Mouse (Mus musculus) CH12.LX (cell line): ENCODE results near the gene Fam3c. TPM values are rescaled to one million over a fixed set of nuclear protein-coding genes. Genes with fewer than 3 reads are reported as not detected.
A peak's percentile ranks its signal among the peaks of the same experiment; 100 is the strongest.

ENCODE experiments used
- DNase-seq: peaks from one replicate; pipeline ENCODE4 v3.0.0-alpha.2; 2013; ENCODE audit errors: extremely low read depth
- H3K27ac ChIP-seq: 2 replicates; pipeline ENCODE4 v1.5.1; 2012; ENCODE audit warnings: low read depth, mild to moderate bottlenecking, control low read depth, moderate library complexity; ENCODE audit not compliant: insufficient read depth
- H3K27me3 ChIP-seq: replicated peaks from 2 replicates; pipeline ENCODE3; 2012; ENCODE audit warnings: inconsistent platforms
- H3K36me3 ChIP-seq, 2 experiments: replicated peaks in 1 of 2; 2 replicates each; pipeline versions ENCODE3 to v1.6.1; 2012; ENCODE audit warnings: inconsistent platforms in 1 of 2, low read length in 1 of 2, mild to moderate bottlenecking in 1 of 2, mixed read lengths in 1 of 2, moderate library complexity in 1 of 2; ENCODE audit not compliant: control insufficient read depth in 1 of 2, insufficient read depth in 1 of 2
- H3K4me1 ChIP-seq, 2 experiments: 2 replicates each; pipeline ENCODE4 v1.6.1; 2012; ENCODE audit warnings: inconsistent platforms in 1 of 2, moderate library complexity in 1 of 2; ENCODE audit not compliant: insufficient read depth in 2 of 2, control insufficient read depth in 1 of 2
- H3K4me2 ChIP-seq: 2 replicates; pipeline ENCODE4 v1.6.1; 2012; ENCODE audit warnings: low read depth, mild to moderate bottlenecking, control low read depth; ENCODE audit not compliant: poor library complexity, insufficient read depth, severe bottlenecking
- H3K4me3 ChIP-seq, 3 experiments: fragments of 150-350 bp in 1 of 3; sonication (generic) in 1 of 3; replicated peaks in 1 of 3; 2 replicates each; pipeline versions ENCODE3 to v1.5.1; 2011 to 2012; ENCODE audit warnings: low read depth in 2 of 3, low read length in 2 of 3, mild to moderate bottlenecking in 2 of 3, moderate library complexity in 2 of 3, control low read depth in 1 of 3, improper control_type of control experiment in 1 of 3, inconsistent platforms in 1 of 3, mixed read lengths in 1 of 3; ENCODE audit not compliant: poor library complexity in 1 of 3
- H3K79me2 ChIP-seq: replicated peaks from 2 replicates; pipeline ENCODE4 v1.6.1; 2012; ENCODE audit warnings: mild to moderate bottlenecking, moderate library complexity; ENCODE audit not compliant: control insufficient read depth, poor library complexity, insufficient read depth, severe bottlenecking; ENCODE audit errors: extremely low read depth
- H3K9ac ChIP-seq: 2 replicates; pipeline ENCODE4 v1.6.1; 2012; ENCODE audit warnings: low read depth, mild to moderate bottlenecking, control low read depth, moderate library complexity; ENCODE audit not compliant: insufficient read depth
- H3K9me3 ChIP-seq: replicated peaks from 2 replicates; pipeline ENCODE3; 2012; ENCODE audit warnings: low read length, inconsistent platforms, mixed read lengths
- BHLHE40 ChIP-seq: IDR thresholded peaks from 2 replicates; pipeline ENCODE4 v1.6.1; 2011; ENCODE audit warnings: mild to moderate bottlenecking, low read depth, low read length, improper control_type of control experiment
- CHD1 ChIP-seq: IDR thresholded peaks from 2 replicates; pipeline ENCODE4 v1.6.1; 2012; ENCODE audit warnings: low read depth, low read length, improper control_type of control experiment, inconsistent platforms
- CHD2 ChIP-seq: IDR thresholded peaks from 2 replicates; pipeline ENCODE4 v1.6.1; 2011; ENCODE audit warnings: low read length, improper control_type of control experiment
- CTCF ChIP-seq, 2 experiments: IDR thresholded peaks in 1 of 2; conservative IDR thresholded peaks in 1 of 2; 2 replicates each; pipeline ENCODE4 v1.5.1; 2011 to 2012; ENCODE audit warnings: low read depth in 2 of 2, low read length in 2 of 2, improper control_type of control experiment in 1 of 2, inconsistent platforms in 1 of 2, mild to moderate bottlenecking in 1 of 2, moderate library complexity in 1 of 2
- E2F4 ChIP-seq: IDR thresholded peaks from 2 replicates; pipeline ENCODE4 v1.6.1; 2011; ENCODE audit warnings: low read depth, low read length, improper control_type of control experiment; ENCODE audit not compliant: insufficient replicate concordance
- ELF1 ChIP-seq: IDR thresholded peaks from 2 replicates; pipeline ENCODE4 v1.6.1; 2014; ENCODE audit warnings: low read depth, mild to moderate bottlenecking, inconsistent platforms, low read length, improper control_type of control experiment
- EP300 ChIP-seq: IDR thresholded peaks from 2 replicates; pipeline ENCODE4 v1.6.1; 2011; ENCODE audit warnings: low read length, improper control_type of control experiment
- ETS1 ChIP-seq: conservative IDR thresholded peaks from 2 replicates; pipeline ENCODE4 v1.6.1; 2012; ENCODE audit warnings: low read depth, mild to moderate bottlenecking, inconsistent platforms, low read length, improper control_type of control experiment, moderate library complexity
- GABPA ChIP-seq: IDR thresholded peaks from 2 replicates; pipeline ENCODE4 v1.6.1; 2012; ENCODE audit warnings: low read depth, low read length, improper control_type of control experiment, inconsistent platforms; ENCODE audit not compliant: insufficient replicate concordance
- HCFC1 ChIP-seq: IDR thresholded peaks from 2 replicates; pipeline ENCODE4 v1.6.1; 2012; ENCODE audit warnings: low read depth, mild to moderate bottlenecking, inconsistent platforms, low read length, improper control_type of control experiment
- IRF4 ChIP-seq: IDR thresholded peaks from 2 replicates; pipeline ENCODE4 v1.6.1; 2014; ENCODE audit warnings: low read depth, mild to moderate bottlenecking, inconsistent platforms, low read length, improper control_type of control experiment
- JUN ChIP-seq: IDR thresholded peaks from 2 replicates; pipeline ENCODE4 v1.6.1; 2011; ENCODE audit warnings: low read depth, mild to moderate bottlenecking, low read length, improper control_type of control experiment, moderate library complexity; ENCODE audit not compliant: insufficient read depth
- JUND ChIP-seq: conservative IDR thresholded peaks from 2 replicates; pipeline ENCODE4 v1.6.1; 2011; ENCODE audit warnings: low read depth, low read length, improper control_type of control experiment
- KAT2A ChIP-seq: IDR thresholded peaks from 2 replicates; pipeline ENCODE4 v1.6.1; 2012; ENCODE audit warnings: low read length, improper control_type of control experiment, inconsistent platforms; ENCODE audit not compliant: insufficient replicate concordance
- MAFK ChIP-seq: IDR thresholded peaks from 2 replicates; pipeline ENCODE4 v1.6.1; 2011; ENCODE audit warnings: low read length, improper control_type of control experiment; ENCODE audit not compliant: insufficient replicate concordance
- MAZ ChIP-seq: IDR thresholded peaks from 2 replicates; pipeline ENCODE4 v1.6.1; 2012; ENCODE audit warnings: low read depth, mild to moderate bottlenecking, inconsistent platforms, low read length, improper control_type of control experiment, moderate library complexity
- MEF2A ChIP-seq: IDR thresholded peaks from 2 replicates; pipeline ENCODE4 v1.6.1; 2014; ENCODE audit warnings: low read depth, mild to moderate bottlenecking, inconsistent platforms, low read length, improper control_type of control experiment, borderline replicate concordance
- MXI1 ChIP-seq: IDR thresholded peaks from 2 replicates; pipeline ENCODE4 v1.6.1; 2011; ENCODE audit warnings: mild to moderate bottlenecking, low read depth, low read length, improper control_type of control experiment
- MYC ChIP-seq: IDR thresholded peaks from 2 replicates; pipeline ENCODE4 v1.6.1; 2011; ENCODE audit warnings: low read depth, mild to moderate bottlenecking, improper control_type of control experiment, low read length
- NELFE ChIP-seq: IDR thresholded peaks from 2 replicates; pipeline ENCODE4 v1.6.1; 2011; ENCODE audit warnings: low read depth, low read length, improper control_type of control experiment
- NRF1 ChIP-seq: IDR thresholded peaks from 2 replicates; pipeline ENCODE4 v1.6.1; 2014; ENCODE audit warnings: low read depth, mild to moderate bottlenecking, inconsistent platforms, low read length, improper control_type of control experiment, moderate library complexity
- PAX5 ChIP-seq: IDR thresholded peaks from 2 replicates; pipeline ENCODE4 v1.6.1; 2012; ENCODE audit warnings: low read length, inconsistent platforms, mixed read lengths
- POLR2A ChIP-seq: IDR thresholded peaks from 2 replicates; pipeline ENCODE4 v1.6.1; 2011; ENCODE audit warnings: low read depth, mild to moderate bottlenecking, improper control_type of control experiment, low read length
- POLR2AphosphoS2 ChIP-seq: IDR thresholded peaks from 2 replicates; pipeline ENCODE4 v1.6.1; 2011; ENCODE audit warnings: low read depth, low read length, improper control_type of control experiment
- RAD21 ChIP-seq: IDR thresholded peaks from 2 replicates; pipeline ENCODE4 v1.6.1; 2011; ENCODE audit warnings: low read depth, mild to moderate bottlenecking, low read length, improper control_type of control experiment, moderate library complexity
- RCOR1 ChIP-seq: conservative IDR thresholded peaks from 2 replicates; pipeline ENCODE4 v1.6.1; 2012; ENCODE audit warnings: low read depth, mild to moderate bottlenecking, inconsistent platforms, low read length, improper control_type of control experiment
- SIN3A ChIP-seq: IDR thresholded peaks from 2 replicates; pipeline ENCODE4 v1.6.1; 2012; ENCODE audit warnings: low read length, improper control_type of control experiment, inconsistent platforms
- SMC3 ChIP-seq: IDR thresholded peaks from 2 replicates; pipeline ENCODE4 v1.6.1; 2011; ENCODE audit warnings: low read depth, low read length, improper control_type of control experiment
- TBP ChIP-seq: conservative IDR thresholded peaks from 2 replicates; pipeline ENCODE4 v1.6.1; 2011; ENCODE audit warnings: low read depth, low read length, improper control_type of control experiment
- TCF12 ChIP-seq: IDR thresholded peaks from 2 replicates; pipeline ENCODE4 v1.6.1; 2014; ENCODE audit warnings: low read depth, mild to moderate bottlenecking, inconsistent platforms, low read length, improper control_type of control experiment
- UBTF ChIP-seq: IDR thresholded peaks from 2 replicates; pipeline ENCODE4 v1.6.1; 2012; ENCODE audit warnings: low read depth, mild to moderate bottlenecking, inconsistent platforms, low read length, improper control_type of control experiment, moderate library complexity
- USF1 ChIP-seq: IDR thresholded peaks from 2 replicates; pipeline ENCODE4 v1.6.1; 2014; ENCODE audit warnings: low read depth, mild to moderate bottlenecking, inconsistent platforms, low read length, improper control_type of control experiment
- USF2 ChIP-seq: conservative IDR thresholded peaks from 2 replicates; pipeline ENCODE4 v1.6.1; 2011; ENCODE audit warnings: low read depth, low read length, improper control_type of control experiment
- ZC3H11A ChIP-seq: IDR thresholded peaks from 2 replicates; pipeline ENCODE4 v1.6.1; 2012; ENCODE audit warnings: low read depth, mild to moderate bottlenecking, inconsistent platforms, low read length, improper control_type of control experiment
- ZKSCAN1 ChIP-seq: IDR thresholded peaks from 2 replicates; pipeline ENCODE4 v1.6.1; 2012; ENCODE audit warnings: low read depth, inconsistent platforms, low read length, improper control_type of control experiment, borderline replicate concordance
- ZMIZ1 ChIP-seq: IDR thresholded peaks from 2 replicates; pipeline ENCODE4 v1.6.1; 2012; ENCODE audit warnings: low read depth, mild to moderate bottlenecking, inconsistent platforms, low read length, improper control_type of control experiment
- ZNF384 ChIP-seq: IDR thresholded peaks from 2 replicates; pipeline ENCODE4 v1.6.1; 2012; ENCODE audit warnings: low read depth, low read length, improper control_type of control experiment, inconsistent platforms
- dilution Hi-C: fragments of 300-500 bp; cut with MboI; formaldehyde crosslinking; loops from 2 replicates; pipeline ENCODE4 v1.14.3; 2020; ENCODE audit warnings: low sequenced_read_pairs; ENCODE audit not compliant: extremely low pct_unique_long_range_greater_than_20kb, extremely low pct_ligation_motif_present
- in situ Hi-C: fragments of 300-500 bp; cut with MboI; formaldehyde crosslinking; loops from 3 replicates; pipeline ENCODE4 v1.14.3; 2019; ENCODE audit warnings: low sequenced_read_pairs, low pct_ligation_motif_present, low pct_unique_long_range_greater_than_20kb, mixed read lengths
- polyA plus RNA-seq: library from polyadenylated mRNA; unstranded; fragments of >175 nt; gene quantifications from 2 replicates; pipeline ENCODE4 v1.2.1, GENCODE M21; 2012; ENCODE audit warnings: low read depth; ENCODE audit not compliant: insufficient read length
- total RNA-seq, 2 experiments: library from RNA; depleted of rRNA; stranded (reverse); fragments of 300-350 nt in 1 of 2; fragments of >200 nt in 1 of 2; gene quantifications; 2 replicates each; pipeline ENCODE4 v1.2.3; 2012 to 2014

Fam3c gene
- total and polyA plus RNA-seq, 3 experiments = 61.9 to 155 (median 95.9) TPM

- Histone ChIP-seq H3K27me3 (no peaks in the 10 kb centered on the region), H3K4me1 (peaks cover 9 to 24% of the 10 kb centered on the region in 2 experiments; a peak in 3 of 4 replicates), H3K36me3 (no peaks in the 10 kb centered on the region), H3K27ac (no peak overlapping the region), H3K9ac (no peak overlapping the region), H3K79me2 (no peaks in the 10 kb centered on the region), H3K9me3 (peaks cover 2% of the 10 kb centered on the region), H3K4me2 (no peak overlapping the region), H3K4me3 (no peak overlapping the region)
- TF ChIP-seq JUND = peak; percentile 69
- TF ChIP-seq EP300 = peak; percentile 83
- peak; percentile 52; the same call in 1 of the 2 replicates for TF ChIP-seq ETS1
- TF ChIP-seq JUN = peak; percentile 53; the same call in 1 of the 2 replicates
- TF ChIP-seq CHD2 = no peak
- TF ChIP-seq ZNF384 = no peak
- TF ChIP-seq TBP = no peak
- no peak for TF ChIP-seq UBTF
- no peak; the same call in 1 of the 2 replicates for TF ChIP-seq CHD1
- TF ChIP-seq MAZ = no peak
- peak; percentile 55; the same call in 1 of the 2 replicates for TF ChIP-seq MYC
- no peak for TF ChIP-seq GABPA
- TF ChIP-seq MXI1 = no peak
- TF ChIP-seq MEF2A = peak; percentile 57
- no peak for TF ChIP-seq ZC3H11A
- no peak for TF ChIP-seq USF2
- peak; percentile 59; the same call in 1 of the 2 replicates for TF ChIP-seq RCOR1
- no peak for TF ChIP-seq ELF1
- TF ChIP-seq ZMIZ1 = no peak
- peak; percentile 56 for TF ChIP-seq TCF12
- TF ChIP-seq HCFC1 = no peak
- no peak for TF ChIP-seq CTCF (conservative IDR thresholded peaks at IDR 0.05 in 1 of 2, IDR thresholded peaks at IDR 0.05 in 1 of 2; ENCODE audit: low read depth in 2 of 2, low read length in 2 of 2)
- no peak for TF ChIP-seq NELFE
- TF ChIP-seq SMC3 = no peak
- TF ChIP-seq BHLHE40 = peak; percentile 41; the same call in 1 of the 2 replicates
- no peak for TF ChIP-seq USF1
- TF ChIP-seq SIN3A = no peak
- TF ChIP-seq PAX5 = no peak
- no peak for TF ChIP-seq POLR2A
- no peak for TF ChIP-seq MAFK
- no peak for TF ChIP-seq RAD21
- TF ChIP-seq KAT2A = no peak
- TF ChIP-seq NRF1 = no peak
- TF ChIP-seq E2F4 = no peak
- no peak for TF ChIP-seq POLR2AphosphoS2
- no peak for TF ChIP-seq ZKSCAN1
- peak; percentile 83 for TF ChIP-seq IRF4
- dilution Hi-C loops (no loop called here), in situ Hi-C loops (no loop called here)
- DNase-seq = no peak
Measured at GRCm38 (mm10) chr6:22366977-22367376, 10.9 kb upstream of the Fam3c start.
